Mouse (Mus musculus): ENCODE results near the gene Hbb-bh2. TPM values are rescaled to one million over a fixed set of nuclear protein-coding genes. Genes with fewer than 3 reads are reported as not detected.
"Not testable (repeated sequence)": the region's sequence is repeated elsewhere in the genome, so short reads cannot be mapped to it uniquely, and the experiment has no call there.

Hbb-bh2 gene
- polyA plus RNA-seq, 1 experiment: not detected

DNA sequence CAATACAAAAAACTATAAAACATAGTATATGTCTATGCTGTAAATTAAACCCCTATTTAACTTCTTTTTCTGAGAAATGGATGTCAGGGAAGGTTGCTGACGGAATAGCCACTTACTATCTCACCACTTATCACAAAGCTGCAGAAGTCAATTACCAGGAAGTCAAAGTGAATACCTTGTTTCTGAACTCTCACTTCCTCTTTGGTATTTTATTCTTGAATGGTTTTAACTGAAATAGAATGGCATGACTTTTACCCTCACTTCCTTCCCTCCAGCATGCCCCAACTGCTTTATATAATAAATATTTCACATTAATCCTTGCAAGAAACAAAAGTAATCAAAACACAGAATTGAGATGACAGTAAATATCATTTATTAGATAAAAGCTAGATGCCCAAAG is 28.1 kb downstream of the Hbb-bh2 start:
- DNase-seq (ENCODE audit: low read depth): no peak

- no peak for DNase-seq (ENCODE audit: low read depth)
Measured at GRCm38 (mm10) chr7:103811223-103811845, 29.0 kb downstream of the Hbb-bh2 start.

- DNase-seq (ENCODE audit: low read depth): no peak
Measured at GRCm38 (mm10) chr7:103810746-103811145, 29.6 kb downstream of the Hbb-bh2 start.

DNA sequence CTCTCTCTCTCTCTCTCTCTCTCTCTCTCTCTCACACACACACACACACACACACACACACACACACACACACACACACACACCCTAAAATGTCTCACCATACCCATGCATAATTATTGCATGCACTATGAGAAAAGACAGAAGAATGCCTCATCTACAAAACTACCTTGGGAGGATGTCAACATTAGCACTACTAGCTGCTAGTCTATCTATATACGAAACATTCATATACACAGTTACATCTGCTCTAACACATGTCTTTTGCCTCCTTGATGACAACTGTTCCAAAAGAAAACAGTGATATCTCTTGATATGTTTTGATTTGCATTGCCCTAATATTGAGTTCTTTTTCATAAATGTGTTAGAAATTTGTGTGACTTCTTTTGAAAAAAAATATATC is 30.0 kb downstream of the Hbb-bh2 start:
- no peak for DNase-seq (ENCODE audit: low read depth)

GRCm38 (mm10) chr7:103809801-103810155 is 30.5 kb downstream of the Hbb-bh2 start:
- no peak for DNase-seq (ENCODE audit: low read depth)

DNA sequence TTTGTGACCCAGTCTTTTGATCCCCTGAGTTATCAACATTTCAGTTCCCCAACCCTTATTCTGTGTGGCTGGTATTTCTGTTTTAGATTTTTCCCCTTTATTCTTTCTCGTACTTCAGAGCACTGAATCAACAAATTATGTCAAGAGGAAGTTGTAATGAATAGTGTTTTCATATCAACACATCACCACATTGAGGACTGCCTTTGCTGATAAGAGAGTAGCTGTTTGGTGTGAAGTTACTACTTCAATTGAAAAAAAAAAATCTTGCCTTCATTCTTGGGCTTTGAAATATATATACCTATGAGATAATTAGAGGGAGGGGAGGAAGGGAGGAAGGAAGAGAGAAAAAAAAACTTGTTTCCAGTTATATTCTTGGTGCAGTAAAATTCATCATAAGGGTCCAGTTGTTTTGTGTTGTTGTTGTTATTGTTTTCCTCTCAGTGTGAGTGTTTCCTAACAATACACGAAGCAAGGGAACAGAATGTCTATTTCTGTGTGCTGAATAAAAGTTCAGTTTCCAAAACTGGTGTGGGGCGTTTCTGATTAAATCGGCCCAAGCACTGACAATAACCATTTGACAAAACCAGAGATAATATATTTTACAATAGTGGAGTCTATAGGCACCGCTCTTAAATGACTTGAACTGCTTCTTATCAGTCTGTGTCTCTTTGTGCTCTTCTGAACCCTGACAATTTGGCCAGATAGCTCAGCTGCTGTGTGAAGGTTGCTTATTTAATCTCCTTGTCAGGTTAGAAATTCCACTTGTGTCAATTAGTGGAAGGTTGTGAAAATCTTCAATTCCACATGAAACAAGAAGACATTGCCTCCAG is 31.1 kb downstream of the Hbb-bh2 start:
- DNase-seq (ENCODE audit: low read depth): no peak

DNA sequence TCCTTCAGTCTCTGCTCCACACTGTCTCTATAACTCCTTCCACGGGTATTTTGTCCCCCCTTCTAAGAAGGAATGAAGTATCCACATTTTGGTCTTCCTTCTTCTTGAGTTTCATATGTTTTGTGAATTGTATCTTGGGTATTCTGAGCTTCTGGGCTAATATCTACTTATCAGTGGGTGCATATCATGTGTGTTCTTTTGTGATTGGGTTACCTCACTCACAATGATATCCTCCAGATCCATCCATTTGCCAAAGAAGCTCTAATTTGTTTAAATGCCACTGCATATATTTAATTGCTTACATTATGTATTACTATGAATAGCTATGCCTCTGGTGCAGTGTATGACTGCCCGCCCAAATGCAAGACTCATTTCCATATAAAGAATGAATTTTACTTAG is 32.2 kb downstream of the Hbb-bh2 start:
- not testable (repeated sequence) for DNase-seq (ENCODE audit: low read depth)

- no peak for DNase-seq (ENCODE audit: low read depth)
Measured at GRCm38 (mm10) chr7:103806856-103807255, 33.5 kb downstream of the Hbb-bh2 start.

DNA sequence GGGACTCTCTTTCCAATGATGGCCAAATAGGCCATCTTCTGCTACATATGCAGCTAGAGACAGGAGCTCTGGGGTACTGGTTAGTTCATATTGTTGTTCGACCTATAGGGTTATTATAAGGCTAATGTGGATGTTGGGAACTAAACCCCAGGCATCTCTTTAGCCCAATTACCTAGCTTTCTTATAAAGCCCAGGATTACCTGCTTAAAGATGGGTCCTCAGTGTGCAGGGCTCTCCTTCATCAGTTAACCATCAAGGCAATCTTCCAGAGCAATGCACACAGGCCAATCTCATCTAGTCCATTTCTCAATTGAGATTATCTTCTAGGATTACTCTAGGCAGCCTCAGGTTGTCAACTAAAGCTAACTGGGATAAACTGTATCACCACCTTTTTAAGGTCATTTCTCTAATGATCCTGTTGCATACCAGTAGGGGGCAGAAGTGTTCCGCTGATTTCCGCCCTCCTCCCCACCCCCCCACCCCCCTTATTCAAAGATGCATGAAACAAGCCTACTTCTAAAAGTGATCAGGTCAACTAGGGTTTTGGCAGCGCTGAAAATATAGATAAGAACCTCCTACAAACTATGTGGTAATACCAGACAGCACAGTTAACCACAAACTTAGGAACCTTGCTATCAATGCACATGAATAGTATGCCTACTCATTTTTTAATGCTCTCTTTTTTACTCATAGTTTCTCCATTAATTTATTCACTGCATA is 47.5 kb downstream of the Hbb-bh2 start:
- no peak for DNase-seq (ENCODE audit: low read depth)

DNA sequence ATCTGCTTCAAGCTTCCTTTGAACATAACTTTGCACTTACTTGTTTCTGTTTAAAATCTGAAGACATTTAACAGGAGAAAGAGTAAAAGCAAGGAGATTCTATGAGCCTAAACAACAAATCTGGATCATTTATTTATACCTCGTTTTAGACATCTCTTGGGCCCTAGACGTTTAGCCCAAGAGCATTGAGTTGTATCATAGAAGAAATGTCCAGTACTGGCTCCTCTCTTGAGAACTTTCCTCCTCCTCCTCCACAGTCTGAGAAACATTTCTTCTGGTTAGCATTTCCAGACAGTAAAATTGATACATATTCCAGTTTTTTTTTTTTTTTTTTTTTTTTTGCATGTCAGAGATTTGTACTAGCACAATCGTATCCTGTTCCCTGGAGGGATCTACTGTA is 48.6 kb downstream of the Hbb-bh2 start, which contains the start of gene Olfr67:
Gene Olfr67 (minus strand): TSS at position 101 of the 400 bp plus-strand sequence.
- no peak for DNase-seq (ENCODE audit: low read depth)

Other genes with a start within 250 kb of the Hbb-bh2 start
- not detected in 2 replicates for gene Olfr619, start 239.9 kb downstream of the Hbb-bh2 start, polyA plus RNA-seq (2012; rRNA removed)
- not detected in 2 replicates for gene Olfr620, start 228.0 kb downstream of the Hbb-bh2 start, polyA plus RNA-seq (2012; rRNA removed)
- not detected in 2 replicates for gene Olfr622, start 197.8 kb downstream of the Hbb-bh2 start, polyA plus RNA-seq (2012; rRNA removed)
- gene Olfr623, start 176.8 kb downstream of the Hbb-bh2 start, polyA plus RNA-seq (2012; rRNA removed): not detected in 2 replicates
- gene Olfr624, start 169.3 kb downstream of the Hbb-bh2 start, polyA plus RNA-seq (2012; rRNA removed): not detected in 2 replicates
- not detected in 2 replicates for gene Olfr625-ps1, start 157.8 kb downstream of the Hbb-bh2 start, polyA plus RNA-seq (2012; rRNA removed)
- not detected in 2 replicates for gene Olfr243, start 125.8 kb downstream of the Hbb-bh2 start, polyA plus RNA-seq (2012; rRNA removed)
- not detected in 2 replicates for gene Olfr628, start 110.1 kb downstream of the Hbb-bh2 start, polyA plus RNA-seq (2012; rRNA removed)
- gene Olfr629, start 95.6 kb downstream of the Hbb-bh2 start, polyA plus RNA-seq (2012; rRNA removed): not detected in 2 replicates
- not detected in 2 replicates for gene Olfr630, start 83.2 kb downstream of the Hbb-bh2 start, polyA plus RNA-seq (2012; rRNA removed)
- gene Olfr69, start 68.9 kb downstream of the Hbb-bh2 start, polyA plus RNA-seq (2012; rRNA removed): not detected in 2 replicates
- gene Olfr68, start 60.8 kb downstream of the Hbb-bh2 start, polyA plus RNA-seq (2012; rRNA removed): not detected in 2 replicates
- not detected in 2 replicates for gene Olfr67, start 48.7 kb downstream of the Hbb-bh2 start, polyA plus RNA-seq (2012; rRNA removed)
- gene Hbb-bt, start 26.5 kb downstream of the Hbb-bh2 start, polyA plus RNA-seq (2012; rRNA removed): 189 and 481 TPM in 2 replicates
- gene Hbb-bs, start 12.4 kb downstream of the Hbb-bh2 start, polyA plus RNA-seq (2012; rRNA removed): 2,031 and 4,766 TPM in 2 replicates
- not detected in 2 replicates for gene Hbb-bh1, start 2.6 kb upstream of the Hbb-bh2 start, polyA plus RNA-seq (2012; rRNA removed)
- not detected in 2 replicates for gene Hbb-y, start 12.7 kb upstream of the Hbb-bh2 start, polyA plus RNA-seq (2012; rRNA removed)
- not detected in 2 replicates for gene Olfr66, start 45.7 kb upstream of the Hbb-bh2 start, polyA plus RNA-seq (2012; rRNA removed)
- gene Olfr64, start 54.0 kb upstream of the Hbb-bh2 start, polyA plus RNA-seq (2012; rRNA removed): not detected in 2 replicates
- gene Olfr65, start 63.0 kb upstream of the Hbb-bh2 start, polyA plus RNA-seq (2012; rRNA removed): not detected in 2 replicates
- not detected in 2 replicates for gene Olfr631, start 88.3 kb upstream of the Hbb-bh2 start, polyA plus RNA-seq (2012; rRNA removed)
- gene Olfr632, start 93.8 kb upstream of the Hbb-bh2 start, polyA plus RNA-seq (2012; rRNA removed): not detected in 2 replicates
- gene Olfr633, start 103.9 kb upstream of the Hbb-bh2 start, polyA plus RNA-seq (2012; rRNA removed): not detected in 2 replicates
- gene Olfr635, start 130.6 kb upstream of the Hbb-bh2 start, polyA plus RNA-seq (2012; rRNA removed): not detected in 2 replicates
- not detected in 2 replicates for gene Olfr638, start 158.2 kb upstream of the Hbb-bh2 start, polyA plus RNA-seq (2012; rRNA removed)
- gene Olfr639, start 176.8 kb upstream of the Hbb-bh2 start, polyA plus RNA-seq (2012; rRNA removed): not detected in 2 replicates
- gene Olfr640, start 185.1 kb upstream of the Hbb-bh2 start, polyA plus RNA-seq (2012; rRNA removed): not detected in 2 replicates
- gene Olfr641, start 194.9 kb upstream of the Hbb-bh2 start, polyA plus RNA-seq (2012; rRNA removed): not detected in 2 replicates
- gene Olfr642, start 212.1 kb upstream of the Hbb-bh2 start, polyA plus RNA-seq (2012; rRNA removed): not detected in 2 replicates
- gene 4930516K23Rik, start 220.9 kb upstream of the Hbb-bh2 start, polyA plus RNA-seq (2012; rRNA removed): not detected in 2 replicates
- not detected in 2 replicates for gene Olfr644, start 231.3 kb upstream of the Hbb-bh2 start, polyA plus RNA-seq (2012; rRNA removed)
- not detected in 2 replicates for gene Olfr645, start 244.9 kb upstream of the Hbb-bh2 start, polyA plus RNA-seq (2012; rRNA removed)